In the genomic region with DNA sequence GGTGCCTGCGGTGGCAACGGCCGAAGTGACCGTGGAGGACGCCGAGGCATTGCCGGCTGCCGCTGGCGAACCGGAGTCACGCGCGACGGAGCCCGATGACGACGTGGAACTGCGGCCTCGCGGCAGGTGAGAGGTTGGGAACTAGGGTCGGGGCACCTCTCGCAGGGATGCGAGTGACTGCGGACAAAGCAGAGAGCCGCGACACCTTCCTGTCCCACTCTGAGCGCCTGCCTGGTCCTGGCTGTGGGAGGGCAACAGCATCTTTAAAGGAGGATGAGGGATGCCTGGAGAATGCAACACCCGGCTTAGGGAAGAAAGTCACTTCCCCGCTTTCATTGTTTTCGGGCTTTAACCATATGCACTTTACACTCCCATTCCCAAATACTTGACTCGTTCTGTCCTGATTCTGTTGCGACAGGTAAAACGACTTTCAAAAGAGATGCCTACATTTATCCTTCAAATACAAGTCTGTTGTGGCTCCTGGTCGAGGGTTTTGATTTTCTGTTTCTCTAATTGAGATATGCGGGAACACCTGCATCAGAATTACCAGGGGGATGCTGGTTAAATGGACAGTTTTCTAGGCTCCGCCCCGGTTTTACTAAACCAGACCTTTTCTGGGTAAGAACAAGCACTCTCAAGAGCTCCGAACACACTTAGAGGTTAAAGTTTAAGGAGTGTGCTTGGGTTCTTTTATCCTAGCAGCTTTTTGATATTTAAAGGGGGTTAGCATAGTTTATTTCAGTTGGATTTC, we compare ENCODE assay signal across 8 mouse cellular contexts. TPM values are rescaled to one million over a fixed set of nuclear protein-coding genes. Genes with fewer than 3 reads are reported as not detected.
DNase-seq lines count a peak whose midpoint lies in the region; ATAC-seq and TF ChIP-seq lines count a peak whose summit lies in the region.

No protein-coding gene starts in this region.

- peak overlapping the region; percentile 69 for H3K9ac ChIP-seq in heart, adult 2 months (ENCODE audit: low read depth, low read length)
- peak overlapping the region; percentile 83 for H3K9ac ChIP-seq in forebrain, embryonic 12.5 days
- H3K9ac ChIP-seq in limb, embryonic 12.5 days (replicated peaks) = peak overlapping the region; percentile 82
- H3K9ac ChIP-seq in neural tube, embryonic 12.5 days = peak overlapping the region; percentile 83

- H3K27me3 ChIP-seq in heart, adult 2 months (ENCODE audit: control insufficient read depth, insufficient read depth, low read length) = no peaks in the 10 kb centered on the region
- H3K27me3 ChIP-seq in forebrain, embryonic 12.5 days = no peaks in the 10 kb centered on the region
- H3K27me3 ChIP-seq in limb, embryonic 12.5 days = no peaks in the 10 kb centered on the region
- no peaks in the 10 kb centered on the region for H3K27me3 ChIP-seq in neural tube, embryonic 12.5 days (replicated peaks)

- peaks cover 4% of the 10 kb centered on the region for H3K4me1 ChIP-seq in heart, adult 2 months (ENCODE audit: control insufficient read depth, insufficient read depth, low read length)
- peaks cover 28% of the 10 kb centered on the region for H3K4me1 ChIP-seq in forebrain, embryonic 12.5 days
- peaks cover 37% of the 10 kb centered on the region for H3K4me1 ChIP-seq in limb, embryonic 12.5 days (replicated peaks)
- H3K4me1 ChIP-seq in neural tube, embryonic 12.5 days = peaks cover 20% of the 10 kb centered on the region

- no peak for DNase-seq in heart, adult 2 months
- no peak for DNase-seq in heart, adult 8-10 months (ENCODE audit: low spot score)
- peak; percentile 42 for DNase-seq in 3T3-L1 (ENCODE audit: low read depth, low spot score)
- peak; percentile 9 for DNase-seq in Muller cell, postnatal 12 days (ENCODE audit: inconsistent ontology term)
- no peak for DNase-seq in right cerebral cortex, postnatal 36 days (ENCODE audit: low spot score in 2 of 2)

- ATAC-seq in forebrain, embryonic 12.5 days (ENCODE audit: low FRiP score) = no peak
- ATAC-seq in limb, embryonic 12.5 days (ENCODE audit: insufficient number of reproducible peaks, insufficient read depth, low FRiP score, low TSS enrichment, low read depth) = no peak
- peak; percentile 14; the same call in 1 of the 2 replicates for ATAC-seq in neural tube, embryonic 12.5 days (ENCODE audit: low FRiP score, low read depth)

- H3K27ac ChIP-seq in heart, adult 2 months = peak overlapping the region; percentile 87
- peak overlapping the region; percentile 90 for H3K27ac ChIP-seq in forebrain, embryonic 12.5 days
- peak overlapping the region; percentile 86 for H3K27ac ChIP-seq in limb, embryonic 12.5 days
- peak overlapping the region; percentile 80 for H3K27ac ChIP-seq in neural tube, embryonic 12.5 days

- peak overlapping the region; percentile 95 for H3K4me3 ChIP-seq in heart, adult 2 months
- H3K4me3 ChIP-seq in forebrain, embryonic 12.5 days (replicated peaks) = peak overlapping the region; percentile 88
- H3K4me3 ChIP-seq in limb, embryonic 12.5 days (replicated peaks) = peak overlapping the region; percentile 91
- H3K4me3 ChIP-seq in neural tube, embryonic 12.5 days = peak overlapping the region; percentile 87

- no peaks in the 10 kb centered on the region for H3K9me3 ChIP-seq in forebrain, embryonic 12.5 days
- H3K9me3 ChIP-seq in limb, embryonic 12.5 days = no peaks in the 10 kb centered on the region
- no peaks in the 10 kb centered on the region for H3K9me3 ChIP-seq in neural tube, embryonic 12.5 days

- H3K79me2 ChIP-seq in heart, adult 2 months (replicated peaks; ENCODE audit: control insufficient read depth, insufficient read depth, low read length) = peaks cover 2% of the 10 kb centered on the region

- peak overlapping the region; percentile 62 for H3K4me2 ChIP-seq in forebrain, embryonic 12.5 days
- H3K4me2 ChIP-seq in limb, embryonic 12.5 days = peak overlapping the region; percentile 78
- H3K4me2 ChIP-seq in neural tube, embryonic 12.5 days (replicated peaks) = peak overlapping the region; percentile 77

- H3K36me3 ChIP-seq in heart, adult 2 months (ENCODE audit: control insufficient read depth, insufficient read depth, low read length) = peaks cover 23% of the 10 kb centered on the region
- no peaks in the 10 kb centered on the region for H3K36me3 ChIP-seq in forebrain, embryonic 12.5 days (replicated peaks)
- no peaks in the 10 kb centered on the region for H3K36me3 ChIP-seq in limb, embryonic 12.5 days
- no peaks in the 10 kb centered on the region for H3K36me3 ChIP-seq in neural tube, embryonic 12.5 days

- no peak for TF ChIP-seq EP300 in heart, adult 2 months (IDR thresholded peaks at IDR 0.05; ENCODE audit: insufficient read depth, low read depth, low read length)

- 2% methylated on average over 38 of the region's 38 CpGs for WGBS in heart, adult 2 months
- WGBS in forebrain, embryonic 12.5 days = 1% methylated on average over 36 of the region's 38 CpGs
- 2% methylated on average over 38 of the region's 38 CpGs for WGBS in limb, embryonic 12.5 days
- WGBS in neural tube, embryonic 12.5 days = 1% methylated on average over 38 of the region's 38 CpGs

- no peak for TF ChIP-seq POLR2A in heart, adult 2 months (IDR thresholded peaks at IDR 0.05; ENCODE audit: insufficient read depth, low read depth, low read length)

- intact Hi-C loops in heart, adult 2 months (cut with DNase I) = loop anchor here (2.0 kb wide), 1 partner anchor 36 kb away; no protein-coding TSS in a partner anchor

- no peak for TF ChIP-seq CTCF in heart, adult 2 months (IDR thresholded peaks at IDR 0.05)

RNA-seq across cellular contexts. Expression of a gene that starts 0.8 kb away (rescaled TPM):
- 1 to 10 TPM; 8.4 to 8.5 TPM for total RNA-seq in heart, adult 2 months (2021)
- polyA plus RNA-seq in heart, adult 2 months (2012; rRNA removed) = 4.0 and 6.9 TPM in 2 replicates
- total RNA-seq in heart, adult 8-10 months (2022) = 1 to 10 TPM; 6.3 to 8.9 (median 7.6) TPM
- polyA plus RNA-seq in forebrain, embryonic 12.5 days (2016; fragmentation: Nextera tagmentation; extraction: Ambion mirVana) = 14.8 and 15.9 TPM in 2 replicates
- 13.0 and 13.6 TPM in 2 replicates for polyA plus RNA-seq in limb, embryonic 12.5 days (2016; fragmentation: Nextera tagmentation; extraction: Ambion mirVana)
- 17.2 and 17.7 TPM in 2 replicates for polyA plus RNA-seq in neural tube, embryonic 12.5 days (2016; fragmentation: Nextera tagmentation; extraction: Ambion mirVana)

RNA-seq across cellular contexts. Expression of a gene that starts 53.0 kb away (rescaled TPM):
- total RNA-seq in heart, adult 2 months (2021) = 10 to 100 TPM; 12.9 to 15.2 TPM
- 6.6 and 12.4 TPM in 2 replicates for polyA plus RNA-seq in heart, adult 2 months (2012; rRNA removed)
- total RNA-seq in heart, adult 8-10 months (2022) = 10 to 100 TPM; 11.6 to 15.0 (median 13.4) TPM
- 2.8 and 5.1 TPM in 2 replicates for polyA plus RNA-seq in forebrain, embryonic 12.5 days (2016; fragmentation: Nextera tagmentation; extraction: Ambion mirVana)
- 3.5 TPM in 2 replicates for polyA plus RNA-seq in limb, embryonic 12.5 days (2016; fragmentation: Nextera tagmentation; extraction: Ambion mirVana)
- 2.9 and 3.6 TPM in 2 replicates for polyA plus RNA-seq in neural tube, embryonic 12.5 days (2016; fragmentation: Nextera tagmentation; extraction: Ambion mirVana)

Comparison
In these comparisons a context has a peak if more than half of its experiments do, and no peak if none do; other contexts are left out.
1. DNase-seq: peak in 3T3-L1 (single experiment) and Muller cell, postnatal 12 days (single experiment); none in heart, adult 2 months (0 of 2), heart, adult 8-10 months (single experiment) and right cerebral cortex, postnatal 36 days (0 of 2).
2. Peak in every context shown above with its lines, with median percentiles within 50 percentile points of each other: H3K27ac ChIP-seq, H3K4me3 ChIP-seq, H3K9ac ChIP-seq and H3K4me2 ChIP-seq.